ENCODE assay signal across 28 mouse cellular contexts in the genomic region with DNA sequence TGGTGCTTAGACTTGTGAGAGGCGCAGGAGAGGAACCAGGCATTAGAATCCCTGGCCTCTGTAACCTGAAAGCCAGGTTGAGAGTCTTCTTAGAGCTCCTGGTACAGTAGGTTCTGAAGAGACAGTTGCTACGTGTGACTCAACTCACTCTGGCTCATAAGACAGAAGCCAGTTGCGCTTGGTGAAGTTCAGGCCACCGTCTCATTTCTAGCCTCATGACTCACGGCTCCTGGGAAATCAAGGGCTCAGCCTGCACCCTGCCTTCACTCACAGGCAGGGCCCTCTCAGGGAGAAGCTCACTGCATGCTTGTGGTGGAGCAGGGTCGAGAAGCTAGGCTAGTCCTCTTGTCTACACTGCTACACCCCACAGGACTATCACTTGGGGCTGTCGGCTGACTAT. TPM values are rescaled to one million over a fixed set of nuclear protein-coding genes. Genes with fewer than 3 reads are reported as not detected.
DNase-seq lines count a peak whose midpoint lies in the region; ATAC-seq lines count a peak whose summit lies in the region.
"Had no signal": no experiment of that assay in that cellular context is flagged by ENCODE, and none has a peak within 500 bp of the region (broad histone marks: within the 10 kb centered on the region; RNA-seq: fewer than 3 reads in every experiment).

No protein-coding gene starts in this region.

- H3K9me3 ChIP-seq in midbrain, embryonic 16.5 days (replicated peaks; ENCODE audit: control insufficient read depth, low read length, poor library complexity, severe bottlenecking) = no peaks in the 10 kb centered on the region
- no peaks in the 10 kb centered on the region for H3K9me3 ChIP-seq in midbrain, embryonic 14.5 days (ENCODE audit: control insufficient read depth, low read length)
- H3K9me3 ChIP-seq: embryonic facial prominence, embryonic 10.5 days; embryonic facial prominence, embryonic 15.5 days; forebrain, embryonic 12.5 days; heart, embryonic 12.5 days; hindbrain, embryonic 13.5 days; liver, embryonic 12.5 days; midbrain, embryonic 13.5 days; neural tube, embryonic 15.5 days had no signal

- no peak overlapping the region for H3K4me2 ChIP-seq in midbrain, embryonic 16.5 days (ENCODE audit: low read length)
- no peak overlapping the region for H3K4me2 ChIP-seq in midbrain, embryonic 14.5 days (ENCODE audit: low read length)
- H3K4me2 ChIP-seq: forebrain, embryonic 12.5 days; liver, embryonic 12.5 days; midbrain, embryonic 13.5 days had no signal

- H3K4me1 ChIP-seq in midbrain, embryonic 16.5 days (ENCODE audit: control insufficient read depth, insufficient read depth, low read length) = no peaks in the 10 kb centered on the region
- no peaks in the 10 kb centered on the region for H3K4me1 ChIP-seq in midbrain, embryonic 14.5 days (ENCODE audit: control insufficient read depth, insufficient read depth, low read length)
- H3K4me1 ChIP-seq: heart, embryonic 12.5 days; hindbrain, embryonic 13.5 days; liver, embryonic 12.5 days had no signal

- no peak for DNase-seq in midbrain, embryonic 14.5 days
- DNase-seq in MN1 (ENCODE audit: low spot score) = peak; percentile 49
- peak; percentile 19 for DNase-seq in adrenal gland, postnatal 10 days
- DNase-seq in left cerebral cortex, postnatal 4 days = no peak
- no peak for DNase-seq in cerebellum, postnatal 25 days
- DNase-seq in spleen, adult 18-20 months = no peak
- DNase-seq: B cell, adult 2 months; cerebellum, adult 2 months; gastrocnemius, adult 2 months; gastrocnemius, postnatal 36 days; heart, adult 18-20 months; heart, postnatal 4 days; kidney, adult 8-10 months; liver, postnatal 0 days; retina, postnatal 1 day; thymus, postnatal 25 days had no signal

- H3K9ac ChIP-seq in midbrain, embryonic 16.5 days (ENCODE audit: low read depth, low read length) = no peak overlapping the region
- H3K9ac ChIP-seq in midbrain, embryonic 14.5 days (replicated peaks; ENCODE audit: low read length) = no peak overlapping the region
- H3K9ac ChIP-seq: embryonic facial prominence, embryonic 15.5 days; forebrain, embryonic 12.5 days; heart, embryonic 12.5 days; hindbrain, embryonic 13.5 days; liver, embryonic 12.5 days; liver, postnatal 0 days; midbrain, embryonic 13.5 days; neural tube, embryonic 15.5 days had no signal

- H3K36me3 ChIP-seq in midbrain, embryonic 16.5 days (ENCODE audit: control insufficient read depth, insufficient read depth, low read length) = no peaks in the 10 kb centered on the region
- H3K36me3 ChIP-seq in midbrain, embryonic 14.5 days (ENCODE audit: control insufficient read depth, insufficient read depth, low read length) = no peaks in the 10 kb centered on the region
- H3K36me3 ChIP-seq: embryonic facial prominence, embryonic 10.5 days; embryonic facial prominence, embryonic 15.5 days; forebrain, embryonic 12.5 days; heart, embryonic 12.5 days; hindbrain, embryonic 13.5 days; liver, embryonic 12.5 days; midbrain, embryonic 13.5 days; neural tube, embryonic 15.5 days had no signal

- intact Hi-C loops in left cerebral cortex, postnatal 4 days (cut with DNase I) = loop anchor here (10.0 kb wide), 2 partner anchors 92 to 472 kb away; a partner anchor contains a TSS

- no peak overlapping the region for H3K27ac ChIP-seq in midbrain, embryonic 16.5 days (ENCODE audit: low read length)
- H3K27ac ChIP-seq in midbrain, embryonic 14.5 days (replicated peaks; ENCODE audit: low read depth, low read length) = no peak overlapping the region
- H3K27ac ChIP-seq: embryonic facial prominence, embryonic 10.5 days; embryonic facial prominence, embryonic 15.5 days; forebrain, embryonic 12.5 days; gastrocnemius, adult 2 months; hindbrain, embryonic 13.5 days; kidney, postnatal 0 days; liver, embryonic 12.5 days; macrophage; midbrain, embryonic 13.5 days; neural tube, embryonic 15.5 days had no signal

- 87% methylated on average over 7 of the region's 7 CpGs for WGBS in midbrain, embryonic 16.5 days
- 87% methylated on average over 7 of the region's 7 CpGs for WGBS in midbrain, embryonic 14.5 days

- peak; percentile 3; the same call in 1 of the 2 replicates for ATAC-seq in midbrain, embryonic 16.5 days
- no peak for ATAC-seq in midbrain, embryonic 14.5 days (ENCODE audit: low FRiP score, low TSS enrichment)
- ATAC-seq: liver, embryonic 12.5 days had no signal

- no peak overlapping the region for H3K4me3 ChIP-seq in midbrain, embryonic 16.5 days (ENCODE audit: low read depth, low read length)
- H3K4me3 ChIP-seq in midbrain, embryonic 14.5 days (replicated peaks; ENCODE audit: low read depth, low read length) = no peak overlapping the region
- H3K4me3 ChIP-seq: embryonic facial prominence, embryonic 10.5 days; embryonic facial prominence, embryonic 15.5 days; forebrain, embryonic 12.5 days; gastrocnemius, adult 2 months; heart, embryonic 12.5 days; hindbrain, embryonic 13.5 days; liver, embryonic 12.5 days; midbrain, embryonic 13.5 days; neural tube, embryonic 15.5 days had no signal

- no peaks in the 10 kb centered on the region for H3K27me3 ChIP-seq in midbrain, embryonic 16.5 days (ENCODE audit: control insufficient read depth, insufficient read depth, low read depth, low read length)
- H3K27me3 ChIP-seq in midbrain, embryonic 14.5 days (ENCODE audit: control insufficient read depth, insufficient read depth, low read length) = no peaks in the 10 kb centered on the region
- H3K27me3 ChIP-seq: embryonic facial prominence, embryonic 15.5 days; hindbrain, embryonic 13.5 days; liver, embryonic 12.5 days; midbrain, embryonic 13.5 days had no signal

RNA-seq across cellular contexts. Expression of a gene that starts 27.1 kb away (rescaled TPM):
- polyA plus RNA-seq in midbrain, embryonic 16.5 days (2015; fragmentation: Nextera tagmentation; extraction: Ambion mirVana) = 16.3 and 16.7 TPM in 2 replicates
- polyA plus RNA-seq in midbrain, embryonic 14.5 days (2014; fragmentation: Nextera tagmentation; extraction: Ambion mirVana) = 25.3 and 41.6 TPM in 2 replicates
- total RNA-seq in adrenal gland, postnatal 10 days (2021) = 1 to 10 TPM; 6.0 to 8.0 TPM
- 100 to 1,000 TPM; 210 to 211 TPM for total RNA-seq in left cerebral cortex, postnatal 4 days (2021)
- total RNA-seq: megakaryocyte-erythroid progenitor cell, adult 5-6 weeks had no signal
- polyA plus RNA-seq: macrophage had no signal

Comparison
In these comparisons a context has a peak if more than half of its experiments do, and no peak if none do; other contexts are left out.
1. DNase-seq: peak in MN1 (single experiment) and adrenal gland, postnatal 10 days (single experiment); none in midbrain, embryonic 14.5 days (single experiment), left cerebral cortex, postnatal 4 days (single experiment), cerebellum, postnatal 25 days (0 of 2) and spleen, adult 18-20 months (0 of 2).
2. RNA of a gene that starts 27.1 kb away (total RNA-seq): 210 to 211 TPM in left cerebral cortex, postnatal 4 days; 6.0 to 8.0 TPM in adrenal gland, postnatal 10 days; every median in the first group is over 10 times any median in the second.